In genomic region chr1:82839296-82839613, GRCm38 (mm10) we compare ENCODE assay signal across 8 mouse cellular contexts. TPM values are rescaled to one million over a fixed set of nuclear protein-coding genes. Genes with fewer than 3 reads are reported as not detected.
A peak's percentile ranks its signal among the peaks of the same experiment; 100 is the strongest.
DNase-seq lines count a peak whose midpoint lies in the region; ATAC-seq and TF ChIP-seq lines count a peak whose summit lies in the region.

Gene Agfg1, plus strand, starts transcription at chr1:82839483.

- WGBS in embryonic facial prominence, embryonic 13.5 days, result under 1% methylated on average over 34 of the region's 34 CpGs
- under 1% methylated on average over 34 of the region's 34 CpGs for WGBS in kidney, adult 2 months
- under 1% methylated on average over 30 of the region's 34 CpGs for WGBS in limb, embryonic 12.5 days
- under 1% methylated on average over 31 of the region's 34 CpGs for WGBS in midbrain, embryonic 15.5 days
- 1% methylated on average over 34 of the region's 34 CpGs for WGBS in spleen, adult 2 months

- H3K27ac ChIP-seq in embryonic facial prominence, embryonic 13.5 days, result peak within 1 kb of the TSS; percentile 76
- peak within 1 kb of the TSS; percentile 66 for H3K27ac ChIP-seq in kidney, adult 2 months (ENCODE audit: insufficient read depth, low read depth, low read length)
- peak within 1 kb of the TSS; percentile 84 for H3K27ac ChIP-seq in limb, embryonic 12.5 days
- peak within 1 kb of the TSS; percentile 91 for H3K27ac ChIP-seq in midbrain, embryonic 15.5 days
- peak within 1 kb of the TSS; percentile 85 for H3K27ac ChIP-seq in spleen, adult 2 months (ENCODE audit: insufficient read depth, low read length)

- H3K36me3 ChIP-seq in embryonic facial prominence, embryonic 13.5 days, result no peaks in the 10 kb centered on the region
- no peaks in the 10 kb centered on the region for H3K36me3 ChIP-seq in kidney, adult 2 months (ENCODE audit: control insufficient read depth, insufficient read depth, low read length)
- H3K36me3 ChIP-seq in limb, embryonic 12.5 days, result no peaks in the 10 kb centered on the region; the same call in 1 of the 2 replicates
- no peaks in the 10 kb centered on the region for H3K36me3 ChIP-seq in midbrain, embryonic 15.5 days (replicated peaks)
- no peaks in the 10 kb centered on the region for H3K36me3 ChIP-seq in spleen, adult 2 months (ENCODE audit: control insufficient read depth, insufficient read depth, low read length)

- TF ChIP-seq CTCF in kidney, adult 2 months (conservative IDR thresholded peaks at IDR 0.05; ENCODE audit: insufficient read depth, insufficient read length, low read depth, low read length), result peak; percentile 81
- TF ChIP-seq CTCF in spleen, adult 2 months (IDR thresholded peaks at IDR 0.05; ENCODE audit: extremely low read depth, insufficient read depth, insufficient read length, insufficient replicate concordance), result peak; percentile 97

- H3K4me1 ChIP-seq in embryonic facial prominence, embryonic 13.5 days, result peaks cover 14% of the 10 kb centered on the region
- peaks cover 4% of the 10 kb centered on the region; the same call in 1 of the 2 replicates for H3K4me1 ChIP-seq in kidney, adult 2 months (ENCODE audit: control insufficient read depth, insufficient read depth, low read length)
- H3K4me1 ChIP-seq in limb, embryonic 12.5 days (replicated peaks), result peaks cover 13% of the 10 kb centered on the region
- H3K4me1 ChIP-seq in midbrain, embryonic 15.5 days, result peaks cover 36% of the 10 kb centered on the region
- peaks cover 9% of the 10 kb centered on the region for H3K4me1 ChIP-seq in spleen, adult 2 months (ENCODE audit: control insufficient read depth, insufficient read depth, insufficient read length)

- H3K27me3 ChIP-seq in embryonic facial prominence, embryonic 13.5 days, result no peaks in the 10 kb centered on the region
- no peaks in the 10 kb centered on the region for H3K27me3 ChIP-seq in kidney, adult 2 months (replicated peaks; ENCODE audit: control insufficient read depth, insufficient read depth, low read length)
- no peaks in the 10 kb centered on the region for H3K27me3 ChIP-seq in limb, embryonic 12.5 days
- no peaks in the 10 kb centered on the region for H3K27me3 ChIP-seq in midbrain, embryonic 15.5 days (replicated peaks)
- H3K27me3 ChIP-seq in spleen, adult 2 months (ENCODE audit: control insufficient read depth, insufficient read depth, low read length), result no peaks in the 10 kb centered on the region

- H3K4me3 ChIP-seq in embryonic facial prominence, embryonic 13.5 days, result peak within 1 kb of the TSS; percentile 96
- H3K4me3 ChIP-seq in kidney, adult 2 months (ENCODE audit: insufficient read depth, low read depth, low read length), result peak within 1 kb of the TSS; percentile 93
- H3K4me3 ChIP-seq in limb, embryonic 12.5 days (replicated peaks), result peak within 1 kb of the TSS; percentile 99
- peak within 1 kb of the TSS; percentile 89 for H3K4me3 ChIP-seq in midbrain, embryonic 15.5 days
- H3K4me3 ChIP-seq in spleen, adult 2 months (ENCODE audit: extremely low read depth, insufficient read depth, insufficient read length), result peak within 1 kb of the TSS; percentile 92

- peak within 1 kb of the TSS; percentile 85 for H3K4me2 ChIP-seq in embryonic facial prominence, embryonic 13.5 days
- H3K4me2 ChIP-seq in limb, embryonic 12.5 days, result peak within 1 kb of the TSS; percentile 91
- H3K4me2 ChIP-seq in midbrain, embryonic 15.5 days, result peak within 1 kb of the TSS; percentile 84

- TF ChIP-seq POLR2A in kidney, adult 2 months (IDR thresholded peaks at IDR 0.05; ENCODE audit: low read depth, low read length), result no peak
- peak; percentile 47; the same call in 1 of the 2 replicates for TF ChIP-seq POLR2A in spleen, adult 2 months (IDR thresholded peaks at IDR 0.05; ENCODE audit: low read depth, low read length)

- DNase-seq in 3134 (ENCODE audit: extremely low read depth, insufficient read length, low spot score), result peak; percentile 91
- peak; percentile 96 to 97 for DNase-seq in adrenal gland, postnatal 36 days
- peak; percentile 92 to 94 for DNase-seq in heart, adult 18-20 months
- DNase-seq in kidney, adult 2 months, result peak; percentile 95
- peak; percentile 70 to 91 for DNase-seq in spleen, adult 2 months (ENCODE audit: low read depth in 1 of 2, low spot score in 2 of 2)

- peak within 1 kb of the TSS; percentile 91 for H3K9ac ChIP-seq in embryonic facial prominence, embryonic 13.5 days
- peak within 1 kb of the TSS; percentile 97 for H3K9ac ChIP-seq in limb, embryonic 12.5 days (replicated peaks)
- peak within 1 kb of the TSS; percentile 80 for H3K9ac ChIP-seq in midbrain, embryonic 15.5 days

- ATAC-seq in embryonic facial prominence, embryonic 13.5 days (ENCODE audit: insufficient number of reproducible peaks, insufficient read depth, low FRiP score, low TSS enrichment, low read depth), result peak; percentile 77
- peak; percentile 92 for ATAC-seq in limb, embryonic 12.5 days (ENCODE audit: insufficient number of reproducible peaks, insufficient read depth, low FRiP score, low TSS enrichment, low read depth)
- peak; percentile 94 for ATAC-seq in midbrain, embryonic 15.5 days (replicated peaks)

- H3K9me3 ChIP-seq in embryonic facial prominence, embryonic 13.5 days, result no peaks in the 10 kb centered on the region
- no peaks in the 10 kb centered on the region for H3K9me3 ChIP-seq in limb, embryonic 12.5 days
- H3K9me3 ChIP-seq in midbrain, embryonic 15.5 days, result no peaks in the 10 kb centered on the region

RNA-seq across cellular contexts. Expression of gene Agfg1, which starts in this region (rescaled TPM):
- total RNA-seq in adrenal gland, postnatal 36 days (2021), result 10 to 100 TPM; 52.5 to 60.5 TPM
- polyA plus RNA-seq in embryonic facial prominence, embryonic 13.5 days (2015; fragmentation: Nextera tagmentation; extraction: Ambion mirVana), result 22.9 and 28.1 TPM in 2 replicates
- 10 to 100 TPM; 27.3 to 27.5 TPM for total RNA-seq in heart, adult 18-20 months (2021)
- 33.9 and 37.3 TPM in 2 replicates for polyA plus RNA-seq in kidney, adult 2 months (2012; rRNA removed)
- 35.9 and 37.6 TPM in 2 replicates for polyA plus RNA-seq in limb, embryonic 12.5 days (2016; fragmentation: Nextera tagmentation; extraction: Ambion mirVana)
- 25.2 and 28.3 TPM in 2 replicates for polyA plus RNA-seq in midbrain, embryonic 15.5 days (2015; fragmentation: Nextera tagmentation; extraction: Ambion mirVana)
- polyA plus RNA-seq in spleen, adult 2 months (2012; rRNA removed), result 32.2 and 41.1 TPM in 2 replicates

Comparison
In these comparisons a context has a peak if more than half of its experiments do, and no peak if none do; other contexts are left out.
1. Peak in every context shown above with its lines: DNase-seq, ATAC-seq, H3K4me3 ChIP-seq and H3K27ac ChIP-seq.